Mouse (Mus musculus): ENCODE data around the gene Zfp846. TPM values are rescaled to one million over a fixed set of nuclear protein-coding genes. Genes with fewer than 3 reads are reported as not detected.

Gene Zfp846
- polyA plus RNA-seq (2012; rRNA removed) = 2.4 and 3.1 TPM in 2 replicates

DNA sequence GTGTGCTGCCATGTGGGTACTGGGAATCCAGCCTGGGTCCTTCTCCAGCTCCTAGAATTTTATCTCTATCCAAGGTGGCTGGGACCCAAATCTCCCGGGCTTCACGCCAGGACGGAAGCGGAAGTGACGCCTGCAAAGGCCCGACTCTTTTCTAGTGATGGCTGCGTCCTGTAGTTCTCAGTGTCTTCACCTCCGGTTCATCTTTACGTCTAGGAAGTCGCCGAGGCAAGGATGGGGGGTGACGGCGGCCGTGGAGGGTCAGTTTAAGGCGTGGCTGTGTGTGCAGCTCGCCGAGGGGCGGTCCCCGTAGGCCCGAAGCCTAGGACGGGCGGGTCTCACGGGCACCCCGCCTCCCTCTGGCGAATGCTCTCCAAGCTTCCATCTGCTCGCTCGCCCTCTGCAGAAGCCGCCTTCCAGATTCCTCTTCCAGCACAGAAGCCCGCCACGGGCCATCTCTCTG lies at the start of gene Zfp846:
Zfp846 (plus strand) TSS at position 117 of the 460 bp plus-strand sequence.

DNA sequence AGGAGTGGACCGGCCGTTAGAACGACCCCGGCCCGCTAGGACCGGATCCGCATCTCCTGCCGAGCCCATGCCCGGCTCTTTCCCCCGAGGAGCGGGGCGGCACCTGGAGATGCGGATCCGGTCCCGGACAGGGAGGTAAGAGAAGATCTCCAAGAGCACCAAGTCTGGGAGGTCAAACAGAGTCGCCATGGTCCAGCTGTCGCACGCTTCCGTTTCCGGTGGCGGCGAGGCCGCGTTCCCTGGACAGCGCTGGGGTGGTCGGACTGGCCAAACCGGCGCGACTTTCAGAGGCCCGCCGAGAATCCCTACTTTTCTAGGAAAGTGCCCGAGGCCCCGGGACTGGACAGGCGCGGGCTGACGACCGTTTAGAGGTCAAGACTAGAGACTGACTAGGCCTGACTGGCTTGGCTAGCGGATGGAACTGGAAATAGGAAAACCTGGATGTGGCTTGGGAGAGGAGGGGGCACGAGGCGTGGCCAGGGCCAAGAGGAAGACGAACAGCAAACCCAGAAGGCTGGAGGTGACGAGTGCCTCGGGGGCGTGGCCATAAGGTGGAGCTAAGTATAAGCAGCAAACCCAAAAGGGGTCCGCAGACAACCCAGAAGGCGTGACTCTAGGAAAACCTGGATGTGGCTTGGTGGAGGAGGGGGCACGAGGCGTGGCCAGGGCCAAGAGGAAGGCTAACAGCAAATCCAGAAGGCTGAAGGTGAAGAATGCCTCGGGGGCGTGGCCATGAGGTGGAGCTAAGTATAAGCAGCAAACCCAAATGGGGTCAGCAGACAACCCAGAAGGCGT lies 61.2 kb downstream of the Zfp846 start, which contains the start of gene Ubl5:
Ubl5 (plus strand) TSS at position 778 of the 795 bp plus-strand sequence.

DNA sequence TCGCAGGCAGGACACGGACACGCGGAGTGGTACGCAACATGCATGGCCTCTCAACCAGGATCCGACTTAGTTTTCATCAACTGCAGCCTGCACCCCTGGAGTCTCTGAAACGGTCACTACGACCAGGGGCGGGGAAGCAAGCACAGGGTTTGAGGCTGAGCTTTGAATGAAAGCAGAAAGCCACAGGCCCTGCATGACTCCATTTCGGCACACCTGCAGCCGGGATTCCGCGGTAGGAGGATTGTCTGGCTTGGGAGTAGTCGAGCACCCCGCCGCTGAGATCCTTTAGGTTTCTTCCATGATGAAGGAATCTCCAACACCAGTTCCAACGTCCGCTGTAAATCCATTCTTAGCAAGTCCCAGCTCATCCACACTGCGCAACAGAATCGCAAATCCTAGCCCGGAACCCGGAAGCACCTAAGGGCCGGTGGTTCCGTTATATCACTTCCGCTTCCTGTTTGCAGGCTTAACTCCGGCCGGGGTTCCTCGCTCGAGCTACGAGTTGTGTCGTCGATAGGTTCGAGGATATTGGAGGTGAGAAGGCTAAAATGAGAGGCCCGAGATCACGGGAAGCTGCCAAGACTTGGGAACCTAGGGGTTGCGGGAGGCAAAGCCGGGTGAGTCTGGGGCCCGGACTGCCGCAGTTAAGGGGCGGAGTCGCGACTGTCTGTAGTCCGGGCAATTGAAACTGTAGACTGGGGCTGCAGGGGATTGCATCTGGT lies 63.4 kb downstream of the Zfp846 start, which contains the start of gene Fbxl12:
Fbxl12 (minus strand) TSS at position 408 of the 722 bp plus-strand sequence.

DNA sequence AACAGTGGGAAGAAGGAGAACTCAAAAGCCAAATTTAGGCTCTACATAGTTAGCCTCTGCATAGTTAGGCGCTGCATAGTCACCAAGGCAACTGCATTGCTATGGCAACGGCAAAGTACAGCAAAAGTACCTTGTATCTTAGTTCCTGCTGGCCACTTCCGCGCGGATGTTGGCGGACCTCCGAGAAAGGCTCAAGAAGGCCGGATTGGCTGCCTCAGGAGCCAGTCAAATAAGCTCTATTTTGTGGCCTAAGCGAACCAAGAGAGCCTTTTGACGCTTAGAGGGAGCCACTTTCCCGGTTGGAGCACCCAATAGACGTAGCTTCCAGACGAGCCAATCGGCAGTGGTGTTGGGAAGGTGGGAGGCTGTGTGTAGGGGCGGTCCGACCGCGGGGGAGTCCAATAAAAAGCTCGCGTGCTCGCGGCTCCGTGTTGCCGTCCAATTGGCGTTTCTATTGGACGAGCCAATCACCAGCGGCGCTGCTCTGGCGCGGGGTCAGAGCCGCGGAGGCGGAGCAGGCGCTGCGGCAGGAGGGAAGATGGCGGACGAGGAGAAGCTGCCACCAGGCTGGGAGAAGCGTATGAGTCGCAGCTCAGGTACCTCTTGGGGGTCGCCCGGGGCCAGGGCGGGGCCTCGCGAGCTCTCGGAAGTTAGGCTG lies 70.6 kb downstream of the Zfp846 start, which contains the start of gene Pin1:
Pin1 (plus strand) TSS at position 494 of the 658 bp plus-strand sequence.

Other genes starting within 250 kb of the Zfp846 start
- gene Olfr18, start 245.2 kb upstream of the Zfp846 start, polyA plus RNA-seq (2012; rRNA removed) = not detected in 2 replicates
- 1.2 and 1.7 TPM in 2 replicates for gene Zfp560, start 196.1 kb upstream of the Zfp846 start, polyA plus RNA-seq (2012; rRNA removed)
- gene Zfp26, start 121.1 kb upstream of the Zfp846 start, polyA plus RNA-seq (2012; rRNA removed) = 1.5 and 1.9 TPM in 2 replicates
- gene Zfp426, start 88.5 kb upstream of the Zfp846 start, polyA plus RNA-seq (2012; rRNA removed) = 4.5 and 4.6 TPM in 2 replicates
- gene Zfp266, start 59.9 kb upstream of the Zfp846 start, polyA plus RNA-seq (2012; rRNA removed) = 4.2 and 4.7 TPM in 2 replicates
- 56.8 and 128 TPM in 2 replicates for gene Ubl5, start 61.6 kb downstream of the Zfp846 start, polyA plus RNA-seq (2012; rRNA removed)
- gene Fbxl12, start 63.5 kb downstream of the Zfp846 start, polyA plus RNA-seq (2012; rRNA removed) = 57.1 and 59.6 TPM in 2 replicates
- gene Pin1, start 70.8 kb downstream of the Zfp846 start, polyA plus RNA-seq (2012; rRNA removed) = 34.2 and 37.1 TPM in 2 replicates
- 23.7 and 27.4 TPM in 2 replicates for gene Olfm2, start 165.1 kb downstream of the Zfp846 start, polyA plus RNA-seq (2012; rRNA removed)
- gene Col5a3, start 233.8 kb downstream of the Zfp846 start, polyA plus RNA-seq (2012; rRNA removed) = 12.6 and 13.4 TPM in 2 replicates
- gene Rdh8, start 237.2 kb downstream of the Zfp846 start, polyA plus RNA-seq (2012; rRNA removed) = not detected in 2 replicates